Mouse (Mus musculus) neural tube, embryonic 14.5 days (tissue): ENCODE measurements at regions not wholly inside any gene's neighbourhood (a gene's known extent, or its start where the extent isn't known, plus 50 kb on each side); places are given as distances from the start of the nearest gene placed in this dataset.

Experiments
- ATAC-seq: fragments of 200-750 bp; cut with Nextera tagmentation; 2 replicates; pipeline ENCODE4 v1.8.0; 2017; ENCODE audit warnings: low read depth, mild to moderate bottlenecking, moderate TSS enrichment, moderate library complexity
- H3K27ac ChIP-seq: fragments of 300-500 bp; sonication (generic); 2 replicates; pipeline ENCODE4 v1.5.1; 2014; ENCODE audit warnings: low read depth, mild to moderate bottlenecking, control low read depth, low read length, moderate library complexity, mixed read lengths
- H3K27me3 ChIP-seq: fragments of 300-500 bp; sonication (generic); 2 replicates; pipeline ENCODE4 v1.6.1; 2014; ENCODE audit warnings: low read length; ENCODE audit not compliant: control insufficient read depth, insufficient read depth
- H3K36me3 ChIP-seq: fragments of 300-500 bp; sonication (generic); 2 replicates; pipeline ENCODE4 v1.6.1; 2014; ENCODE audit warnings: low read length, mixed read lengths; ENCODE audit not compliant: control insufficient read depth, insufficient read depth
- H3K4me1 ChIP-seq: fragments of 300-500 bp; sonication (generic); 2 replicates; pipeline ENCODE4 v1.6.1; 2014; ENCODE audit warnings: low read length; ENCODE audit not compliant: control insufficient read depth, insufficient read depth
- H3K4me2 ChIP-seq: fragments of 300-500 bp; sonication (generic); 2 replicates; pipeline ENCODE4 v1.6.1; 2014; ENCODE audit warnings: mild to moderate bottlenecking, low read depth, low read length, control low read depth
- H3K4me3 ChIP-seq: fragments of 300-500 bp; sonication (generic); 2 replicates; pipeline ENCODE4 v1.5.1; 2014; ENCODE audit warnings: low read depth, low read length, control low read depth, mixed read lengths
- H3K9ac ChIP-seq: fragments of 300-500 bp; sonication (generic); replicated peaks from 2 replicates; pipeline ENCODE4 v1.6.1; 2014; ENCODE audit warnings: low read depth, mild to moderate bottlenecking, control low read depth, low read length, mixed read lengths
- H3K9me3 ChIP-seq: fragments of 300-500 bp; sonication (generic); 2 replicates; pipeline ENCODE4 v1.6.1; 2016; ENCODE audit warnings: low read length; ENCODE audit not compliant: control insufficient read depth
- WGBS: fragments of 180-500 bp; shearing (Covaris S2); extraction: QIAGEN DNeasy Blood & Tissue Kit; methylation state at CpG from one replicate; pipeline ENCODE4 v1.1.7; 2014; 5-methylcytosine and 5-hydroxymethylcytosine counted together

DNA sequence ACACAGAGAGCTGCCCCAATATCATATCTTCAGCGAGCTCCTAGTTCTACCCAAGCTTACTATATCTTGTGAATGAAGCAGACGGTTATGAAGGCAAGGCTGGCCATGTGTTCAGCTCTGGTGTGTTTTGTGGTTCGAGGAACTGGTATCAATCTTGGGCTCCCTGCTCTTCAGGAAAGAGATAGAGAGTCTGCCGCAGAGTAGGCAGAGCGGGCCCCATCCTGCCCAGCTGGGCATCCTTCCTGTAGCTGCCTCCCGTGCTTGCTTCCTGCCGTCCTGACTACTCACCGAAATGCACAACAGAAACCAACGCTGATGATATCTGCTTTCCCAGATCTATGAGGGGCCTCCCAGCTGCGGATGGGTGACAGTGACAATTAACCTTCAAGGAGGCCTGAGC is 60.3 kb downstream of the Snrpe start:
- WGBS: 84% methylated on average over 10 of the region's 10 CpGs
- Histone ChIP-seq H3K9ac (no peak overlapping the region), H3K4me2 (no peak overlapping the region), H3K9me3 (no peaks in the 10 kb centered on the region), H3K36me3 (no peaks in the 10 kb centered on the region), H3K27ac (no peak overlapping the region), H3K4me1 (no peaks in the 10 kb centered on the region), H3K4me3 (no peak overlapping the region), H3K27me3 (no peaks in the 10 kb centered on the region)
- no peak for ATAC-seq

DNA sequence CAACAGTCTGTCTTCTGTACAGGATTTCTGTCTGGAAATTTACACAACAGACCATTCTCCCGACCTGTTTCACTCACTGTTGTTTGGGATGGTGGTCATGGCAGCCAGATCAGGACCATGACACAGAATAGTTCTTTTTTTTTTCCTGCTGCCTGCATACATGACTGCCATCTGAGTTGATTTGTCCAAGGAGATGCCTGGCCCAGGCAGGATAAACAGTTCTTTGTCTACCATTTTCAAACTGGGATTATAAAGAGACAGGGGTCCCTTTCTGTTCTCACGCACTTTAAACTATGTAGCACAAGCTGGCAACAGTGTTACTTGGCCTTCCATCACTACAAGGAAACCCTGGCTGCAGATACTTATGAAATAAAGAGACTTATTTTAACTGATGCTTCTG is 61.1 kb downstream of the Snrpe start:
- no peaks in the 10 kb centered on the region for H3K9me3 ChIP-seq
- no peak overlapping the region for H3K9ac ChIP-seq
- no peak overlapping the region for H3K27ac ChIP-seq
- WGBS: 43% methylated on average over 2 of the region's 2 CpGs
- no peak overlapping the region for H3K4me2 ChIP-seq
- H3K4me1 ChIP-seq: no peaks in the 10 kb centered on the region
- ATAC-seq: no peak
- H3K4me3 ChIP-seq: no peak overlapping the region
- no peaks in the 10 kb centered on the region for H3K27me3 ChIP-seq
- H3K36me3 ChIP-seq: no peaks in the 10 kb centered on the region

DNA sequence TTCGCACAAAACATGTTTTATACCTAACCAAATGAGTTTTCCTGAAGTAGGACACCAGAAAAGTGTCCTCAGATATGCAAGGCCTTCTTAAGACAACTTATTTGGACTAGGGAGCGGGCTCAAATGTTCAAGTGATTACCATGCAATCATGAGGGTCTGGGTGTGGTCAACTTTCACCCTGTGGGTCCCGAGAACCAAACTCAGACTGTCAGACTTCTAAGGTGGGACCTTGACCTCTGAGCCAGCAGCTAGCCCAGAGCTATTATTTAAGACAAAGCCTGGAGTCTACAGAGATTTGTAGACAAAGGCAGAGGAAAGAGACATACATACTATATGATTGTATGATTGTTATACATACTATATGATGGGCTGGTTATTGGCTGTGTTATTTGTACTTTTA is 62.5 kb downstream of the Snrpe start:
- Histone ChIP-seq H3K27me3 (no peaks in the 10 kb centered on the region), H3K4me2 (no peak overlapping the region), H3K36me3 (no peaks in the 10 kb centered on the region), H3K4me1 (no peaks in the 10 kb centered on the region), H3K4me3 (no peak overlapping the region), H3K9ac (no peak overlapping the region), H3K27ac (no peak overlapping the region), H3K9me3 (no peaks in the 10 kb centered on the region)
- no peak for ATAC-seq
- WGBS: 84% methylated on average over 3 of the region's 3 CpGs

DNA sequence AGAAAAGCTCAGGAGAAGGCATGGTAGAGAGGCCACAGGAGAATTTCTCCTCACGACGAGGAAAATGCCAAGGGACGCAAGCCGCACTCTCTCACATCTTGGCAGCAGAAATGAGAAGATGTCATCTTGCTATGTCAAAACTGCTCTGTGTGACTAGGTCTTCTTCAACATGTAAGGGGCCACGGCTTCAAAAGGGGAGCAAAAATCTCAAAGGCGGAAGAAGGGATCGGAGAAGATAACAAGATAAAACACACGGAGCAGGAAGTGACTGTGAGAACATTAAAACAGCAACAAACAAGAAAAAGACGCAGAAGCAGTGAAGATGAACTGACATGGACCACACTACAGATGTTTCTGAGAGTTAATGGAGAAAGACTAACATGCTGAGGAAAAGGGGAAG is 65.1 kb downstream of the Snrpe start:
- 93% methylated on average over 9 of the region's 9 CpGs for WGBS
- Histone ChIP-seq H3K9ac (no peak overlapping the region), H3K4me1 (no peaks in the 10 kb centered on the region), H3K27ac (no peak overlapping the region), H3K9me3 (no peaks in the 10 kb centered on the region), H3K36me3 (no peaks in the 10 kb centered on the region), H3K4me2 (no peak overlapping the region), H3K4me3 (no peak overlapping the region), H3K27me3 (no peaks in the 10 kb centered on the region)
- no peak for ATAC-seq

DNA sequence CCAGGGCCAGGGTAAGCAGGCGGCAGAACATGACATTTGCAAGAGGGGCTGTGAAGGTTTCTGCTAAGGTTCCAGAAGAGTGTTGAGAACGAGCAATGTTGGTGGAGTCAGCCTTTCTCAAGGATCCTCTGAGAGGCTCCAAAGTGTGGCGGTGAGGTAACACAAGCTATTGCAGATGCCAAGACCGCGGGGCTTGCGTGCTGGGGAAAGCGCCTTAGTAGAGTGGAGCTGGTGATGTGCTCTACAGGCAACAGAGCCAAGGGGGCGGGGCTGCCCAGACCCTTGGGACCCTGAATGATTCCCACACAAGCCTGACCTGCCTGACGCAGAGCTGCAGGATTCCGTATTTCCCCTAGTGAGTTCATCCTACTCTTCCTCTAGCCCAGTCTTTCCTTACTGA is 66.3 kb downstream of the Snrpe start:
- Histone ChIP-seq H3K9ac (no peak overlapping the region), H3K4me2 (no peak overlapping the region), H3K9me3 (no peaks in the 10 kb centered on the region), H3K4me1 (no peaks in the 10 kb centered on the region), H3K36me3 (no peaks in the 10 kb centered on the region), H3K27ac (no peak overlapping the region), H3K27me3 (no peaks in the 10 kb centered on the region), H3K4me3 (no peak overlapping the region)
- 83% methylated on average over 10 of the region's 10 CpGs for WGBS
- ATAC-seq: no peak

DNA sequence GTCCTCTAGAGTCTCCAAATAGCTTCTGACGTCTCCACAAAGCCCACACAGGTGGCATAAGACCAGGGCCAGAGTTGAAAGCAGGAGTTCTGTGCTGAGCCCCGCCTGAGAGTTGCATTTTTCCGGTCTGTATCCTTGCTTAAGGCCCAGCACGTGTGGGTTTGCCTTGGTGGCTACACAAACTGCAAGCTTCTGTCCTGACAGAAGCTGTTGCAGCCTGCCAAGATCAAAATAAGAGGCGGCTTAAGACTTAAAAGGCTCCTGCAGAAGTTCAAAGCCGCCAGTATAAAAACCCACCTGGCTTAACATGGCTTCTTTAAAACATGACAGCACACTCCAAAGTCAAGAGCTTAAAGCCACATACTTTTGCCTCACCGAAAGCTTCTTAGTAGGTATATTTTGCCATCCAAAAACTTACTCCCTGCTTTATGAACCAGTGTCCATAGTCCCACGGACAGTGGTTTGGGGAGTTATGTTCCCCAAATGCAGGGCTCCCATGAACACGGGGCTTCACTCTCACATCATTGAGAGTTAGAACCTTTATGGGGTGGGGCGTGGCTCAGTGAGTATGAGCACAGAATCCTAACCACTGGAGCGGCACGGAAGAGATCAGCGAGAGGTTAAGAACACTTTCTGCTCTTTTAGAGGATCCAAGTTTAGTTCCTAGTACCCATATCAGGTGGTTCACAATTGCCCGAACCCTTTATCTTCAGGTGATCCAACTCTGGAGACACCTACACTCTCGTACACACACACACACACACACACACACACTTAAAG is 67.9 kb downstream of the Snrpe start:
- H3K9me3 ChIP-seq: no peaks in the 10 kb centered on the region
- no peak for ATAC-seq
- H3K27me3 ChIP-seq: no peaks in the 10 kb centered on the region
- no peaks in the 10 kb centered on the region for H3K36me3 ChIP-seq
- H3K4me2 ChIP-seq: no peak overlapping the region
- WGBS: 84% methylated on average over 15 of the region's 15 CpGs
- no peak overlapping the region for H3K4me3 ChIP-seq
- H3K9ac ChIP-seq: no peak overlapping the region
- no peak overlapping the region for H3K27ac ChIP-seq
- H3K4me1 ChIP-seq: no peaks in the 10 kb centered on the region

DNA sequence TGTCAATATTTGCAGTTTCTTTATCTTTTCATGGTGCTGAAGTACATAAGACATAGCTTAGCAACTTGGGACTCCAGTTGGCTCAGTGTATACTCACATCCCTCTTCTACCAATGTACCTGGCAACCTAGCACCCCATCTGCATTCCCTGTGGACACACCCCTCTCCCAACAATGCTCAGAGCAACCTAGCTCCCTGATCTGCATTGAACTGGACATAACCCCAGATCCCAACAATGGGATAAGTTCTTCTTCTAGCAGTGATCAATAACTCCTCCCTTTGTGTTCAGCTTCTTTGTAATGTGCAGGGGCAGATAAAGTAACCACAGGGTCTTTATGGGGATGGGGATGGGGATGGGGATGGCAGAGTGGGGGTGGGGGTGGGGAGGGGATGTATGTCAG is 79.4 kb downstream of the Snrpe start:
- H3K9me3 ChIP-seq: no peaks in the 10 kb centered on the region

DNA sequence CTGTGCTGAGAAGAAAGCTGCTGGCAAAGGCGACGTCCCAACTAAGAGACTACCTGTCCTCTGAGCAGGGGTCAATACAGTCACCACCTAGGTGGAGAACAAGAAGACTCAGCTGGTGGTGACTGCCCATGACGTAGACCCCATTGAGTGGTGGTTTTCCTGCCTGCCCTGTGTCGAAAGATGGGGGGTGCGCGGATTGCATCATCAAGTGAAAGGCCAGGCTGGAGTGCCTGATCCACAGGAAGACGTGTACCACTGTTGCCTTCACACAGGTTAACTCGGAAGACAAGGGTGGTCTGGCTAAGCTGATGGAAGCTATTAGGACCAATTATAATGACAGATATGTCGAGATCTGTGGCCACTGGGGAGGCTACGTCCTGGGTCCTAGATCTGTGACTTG is 80.3 kb downstream of the Snrpe start:
- H3K4me2 ChIP-seq: no peak overlapping the region
- ATAC-seq: no peak
- H3K9me3 ChIP-seq: no peaks in the 10 kb centered on the region
- WGBS: 91% methylated on average over 10 of the region's 10 CpGs
- no peaks in the 10 kb centered on the region for H3K27me3 ChIP-seq
- no peaks in the 10 kb centered on the region for H3K36me3 ChIP-seq
- no peak overlapping the region for H3K9ac ChIP-seq
- H3K4me1 ChIP-seq: no peaks in the 10 kb centered on the region
- no peak overlapping the region for H3K4me3 ChIP-seq
- H3K27ac ChIP-seq: no peak overlapping the region

More for the DNA sequence above, 79.4 kb downstream of the Snrpe start:
- no peaks in the 10 kb centered on the region for H3K27me3 ChIP-seq
- ATAC-seq: no peak
- no peak overlapping the region for H3K27ac ChIP-seq
- H3K4me3 ChIP-seq: no peak overlapping the region
- H3K36me3 ChIP-seq: no peaks in the 10 kb centered on the region
- H3K9ac ChIP-seq: no peak overlapping the region
- H3K4me2 ChIP-seq: no peak overlapping the region
- no peaks in the 10 kb centered on the region for H3K4me1 ChIP-seq

DNA sequence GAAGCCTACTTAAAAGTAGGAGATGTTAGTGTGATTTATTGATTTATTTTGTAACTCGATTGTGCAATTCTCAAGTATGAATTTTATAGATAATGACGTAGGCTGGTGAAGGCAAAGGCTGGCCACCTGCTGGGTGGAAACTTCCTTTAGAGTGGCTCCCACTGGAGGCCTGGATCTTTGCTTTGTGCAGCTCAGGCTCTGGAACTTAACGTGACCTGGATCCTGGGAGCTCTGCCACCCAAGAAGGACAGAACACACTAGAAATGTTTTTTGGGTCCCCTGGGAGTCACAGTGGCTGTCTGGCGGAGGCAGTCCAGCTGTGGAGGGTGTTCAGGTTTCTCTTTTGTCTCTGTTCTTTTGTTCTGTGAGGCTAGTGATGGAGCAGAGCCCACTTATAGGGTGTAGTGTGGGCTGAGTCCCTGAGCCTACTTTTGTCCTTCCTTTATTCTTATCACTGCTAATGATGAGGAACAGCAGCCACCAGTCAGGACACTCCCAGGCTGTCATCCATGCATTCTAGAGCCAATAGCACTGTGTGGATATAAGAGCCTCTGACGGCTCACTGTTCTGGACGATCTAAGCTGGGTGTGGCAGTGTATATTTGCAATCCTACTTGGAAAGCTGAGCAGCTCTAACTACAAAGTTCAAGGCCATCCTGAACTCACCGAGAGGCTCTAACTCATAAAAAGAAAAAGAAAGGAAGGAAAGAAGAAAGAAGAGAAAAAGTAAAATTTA is 82.3 kb downstream of the Snrpe start:
- no peaks in the 10 kb centered on the region for H3K4me1 ChIP-seq

More for the DNA sequence above, 82.3 kb downstream of the Snrpe start:
- Histone ChIP-seq H3K9ac (no peak overlapping the region), H3K36me3 (no peaks in the 10 kb centered on the region), H3K4me2 (no peak overlapping the region), H3K9me3 (no peaks in the 10 kb centered on the region), H3K27me3 (no peaks in the 10 kb centered on the region), H3K27ac (no peak overlapping the region), H3K4me3 (no peak overlapping the region)
- ATAC-seq: no peak
- 64% methylated on average over 7 of the region's 7 CpGs for WGBS
